Mouse (Mus musculus) midbrain, postnatal 0 days (tissue): Measurements from ENCODE around the gene Icmt. TPM values are rescaled to one million over a fixed set of nuclear protein-coding genes. Genes with fewer than 3 reads are reported as not detected.

Source experiments
- ATAC-seq: fragments of 200-750 bp; cut with Nextera tagmentation; 2 replicates; pipeline ENCODE4 v1.8.0; 2017; ENCODE audit warnings: moderate number of reproducible peaks, mild to moderate bottlenecking, moderate TSS enrichment, moderate library complexity; ENCODE audit not compliant: low FRiP score
- DNase-seq: peaks from one replicate; pipeline ENCODE4 v3.0.0-alpha.2; 2015; ENCODE audit warnings: low spot score
- H3K27ac ChIP-seq: fragments of 300-500 bp; sonication (generic); 2 replicates; pipeline ENCODE4 v1.5.1; 2014; ENCODE audit warnings: low read depth, mild to moderate bottlenecking, low read length, mixed read lengths
- H3K27me3 ChIP-seq: fragments of 300-500 bp; sonication (generic); 2 replicates; pipeline ENCODE4 v1.6.1; 2014; ENCODE audit warnings: low read length, control low read depth, mixed read lengths; ENCODE audit not compliant: insufficient read depth
- H3K36me3 ChIP-seq: fragments of 300-500 bp; sonication (generic); 2 replicates; pipeline ENCODE4 v1.6.1; 2014; ENCODE audit warnings: low read length, control low read depth, mixed read lengths; ENCODE audit not compliant: insufficient read depth
- H3K4me1 ChIP-seq: fragments of 300-500 bp; sonication (generic); 2 replicates; pipeline ENCODE4 v1.6.1; 2014; ENCODE audit warnings: mild to moderate bottlenecking, control low read depth, antibody characterized with exemption, low read length, mixed read lengths; ENCODE audit not compliant: insufficient read depth
- H3K4me2 ChIP-seq: fragments of 300-500 bp; sonication (generic); 2 replicates; pipeline ENCODE4 v1.6.1; 2014; ENCODE audit warnings: low read depth, mild to moderate bottlenecking, low read length, mixed read lengths; ENCODE audit not compliant: poor library complexity, severe bottlenecking
- H3K4me3 ChIP-seq: fragments of 300-500 bp; sonication (generic); 2 replicates; pipeline ENCODE4 v1.5.1; 2014; ENCODE audit warnings: low read depth, mild to moderate bottlenecking, low read length, moderate library complexity
- H3K9ac ChIP-seq: fragments of 300-500 bp; sonication (generic); replicated peaks from 2 replicates; pipeline ENCODE4 v1.6.1; 2014; ENCODE audit warnings: mild to moderate bottlenecking, low read length, moderate library complexity, mixed read lengths; ENCODE audit not compliant: poor library complexity, severe bottlenecking
- H3K9me3 ChIP-seq: fragments of 300-500 bp; sonication (generic); 2 replicates; pipeline ENCODE4 v1.6.1; 2016; ENCODE audit warnings: low read length, control low read depth
- CTCF ChIP-seq: IDR thresholded peaks from 2 replicates; pipeline ENCODE4 v1.5.1; 2016; ENCODE audit warnings: antibody characterized with exemption, mild to moderate bottlenecking
- WGBS: fragments of 180-500 bp; shearing (Covaris S2); extraction: QIAGEN DNeasy Blood & Tissue Kit; methylation state at CpG from one replicate; pipeline ENCODE4 v1.1.7; 2014; 5-methylcytosine and 5-hydroxymethylcytosine counted together
- polyA plus RNA-seq: library from polyadenylated mRNA; unstranded; fragments of >200 nt; fragmentation: Nextera tagmentation; extraction: Ambion mirVana; gene quantifications from 2 replicates; pipeline ENCODE4 v1.2.1, GENCODE M21; 2015
- total RNA-seq: library from RNA; depleted of rRNA; stranded (reverse); fragments of >200 nt; gene quantifications from 2 replicates; pipeline ENCODE4 v1.2.3, GENCODE M21; 2014; rRNA removed

Gene Icmt
- total RNA-seq, result 34.6 and 38.9 TPM in 2 replicates
- 15.7 and 17.9 TPM in 2 replicates for polyA plus RNA-seq

- DNase-seq, result peak; percentile 99
- H3K9ac ChIP-seq, result peak within 1 kb of the TSS; percentile 98
- peak within 1 kb of the TSS; percentile 88 for H3K27ac ChIP-seq
- H3K4me2 ChIP-seq, result peak within 1 kb of the TSS; percentile 85
- no peaks in the 10 kb centered on the region for H3K9me3 ChIP-seq
- 0 out of 2 replicates have a peak, but pooled peaks cover 8% of the 10 kb centered on the region for H3K4me1 ChIP-seq
- TF ChIP-seq CTCF, result no peak
- peaks cover 13% of the 10 kb centered on the region for H3K27me3 ChIP-seq
- peaks cover 23% of the 10 kb centered on the region for H3K36me3 ChIP-seq
- peak; percentile 94 for ATAC-seq
- under 1% methylated on average over 113 of the region's 119 CpGs for WGBS
- H3K4me3 ChIP-seq, result peak within 1 kb of the TSS; percentile 99
Observed at GRCm38 (mm10) chr4:152296874-152297861, at the start of gene Icmt. Icmt (plus strand) TSS chr4:152297227.

- H3K9me3 ChIP-seq, result no peaks in the 10 kb centered on the region
- H3K27me3 ChIP-seq, result no peaks in the 10 kb centered on the region
- TF ChIP-seq CTCF, result 0 out of 2 replicates have a peak, but pooled peaks have one; percentile 6
- WGBS, result 92% methylated on average over 6 of the region's 6 CpGs
- no peaks in the 10 kb centered on the region for H3K4me1 ChIP-seq
- H3K36me3 ChIP-seq, result peaks cover 16% of the 10 kb centered on the region
- no peak overlapping the region for H3K4me3 ChIP-seq
- H3K27ac ChIP-seq, result no peak overlapping the region
- H3K9ac ChIP-seq, result no peak overlapping the region
- no peak for DNase-seq
- no peak overlapping the region for H3K4me2 ChIP-seq
- ATAC-seq, result no peak
Observed at GRCm38 (mm10) chr4:152250615-152251014, 46.4 kb upstream of the Icmt start.

GRCm38 (mm10) chr4:152253183-152253759 lies 43.8 kb upstream of the Icmt start:
- no peaks in the 10 kb centered on the region for H3K27me3 ChIP-seq
- no peak overlapping the region for H3K4me2 ChIP-seq
- H3K9ac ChIP-seq, result no peak overlapping the region; the same call in 1 of the 2 replicates
- 78% methylated on average over 9 of the region's 9 CpGs for WGBS
- H3K9me3 ChIP-seq, result no peaks in the 10 kb centered on the region
- H3K36me3 ChIP-seq, result peaks cover 16% of the 10 kb centered on the region
- DNase-seq, result no peak
- no peak for ATAC-seq
- no peak overlapping the region for H3K27ac ChIP-seq
- no peaks in the 10 kb centered on the region for H3K4me1 ChIP-seq
- no peak for TF ChIP-seq CTCF
- H3K4me3 ChIP-seq, result no peak overlapping the region

DNA sequence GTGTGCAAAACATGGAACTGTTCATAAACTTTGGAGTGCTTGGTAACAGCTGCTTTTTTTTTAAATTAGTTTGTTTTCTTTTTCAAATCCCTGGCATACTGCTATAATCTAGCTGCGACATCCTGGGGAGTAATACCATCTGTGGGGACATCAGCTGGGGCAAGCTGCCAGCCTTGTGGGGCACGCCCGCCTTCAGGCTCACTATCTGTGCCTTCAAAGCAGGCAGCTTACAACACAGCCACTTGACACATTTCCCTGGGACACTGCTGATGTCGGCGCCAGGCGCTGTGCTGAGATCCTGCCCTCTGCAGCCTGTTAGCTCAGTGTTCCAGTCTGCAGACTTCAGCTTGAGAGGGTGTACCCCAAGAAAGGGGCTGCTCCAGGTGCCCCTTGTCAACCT lies 40.0 kb upstream of the Icmt start:
- WGBS, result 62% methylated on average over 6 of the region's 6 CpGs
- H3K9ac ChIP-seq, result no peak overlapping the region
- no peak for DNase-seq
- no peak overlapping the region for H3K27ac ChIP-seq
- H3K27me3 ChIP-seq, result no peaks in the 10 kb centered on the region
- H3K9me3 ChIP-seq, result no peaks in the 10 kb centered on the region
- 0 out of 2 replicates have a peak, but pooled peaks cover 1% of the 10 kb centered on the region for H3K4me1 ChIP-seq
- H3K36me3 ChIP-seq, result peaks cover 31% of the 10 kb centered on the region
- H3K4me2 ChIP-seq, result no peak overlapping the region
- TF ChIP-seq CTCF, result no peak
- H3K4me3 ChIP-seq, result no peak overlapping the region
- no peak for ATAC-seq

DNA sequence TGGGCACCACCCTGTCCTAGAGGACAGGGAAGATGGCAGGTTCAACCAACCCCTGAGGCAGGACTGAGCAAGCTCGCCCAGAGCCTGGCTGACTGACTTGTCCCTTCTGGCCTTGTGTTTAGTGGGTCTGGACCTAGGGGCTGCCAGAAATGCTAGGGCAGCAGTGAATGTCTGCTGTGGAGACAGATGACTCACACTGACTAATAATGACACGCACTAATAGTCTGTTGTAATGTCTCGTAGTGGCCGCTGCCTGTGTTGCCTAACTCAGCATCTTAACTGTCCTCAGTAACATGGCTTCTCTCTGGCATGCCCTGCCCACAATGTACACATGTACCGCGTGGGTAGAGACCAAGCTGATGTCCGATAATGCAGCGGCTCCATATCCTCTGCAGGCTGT lies 36.6 kb upstream of the Icmt start:
- no peak overlapping the region for H3K27ac ChIP-seq
- no peak overlapping the region for H3K4me3 ChIP-seq
- H3K36me3 ChIP-seq, result peaks cover 25% of the 10 kb centered on the region
- no peak for ATAC-seq
- no peaks in the 10 kb centered on the region for H3K9me3 ChIP-seq
- TF ChIP-seq CTCF, result no peak
- 0 out of 2 replicates have a peak, but pooled peaks cover 3% of the 10 kb centered on the region for H3K4me1 ChIP-seq
- no peak overlapping the region for H3K9ac ChIP-seq
- 95% methylated on average over 8 of the region's 8 CpGs for WGBS
- DNase-seq, result no peak
- no peaks in the 10 kb centered on the region for H3K27me3 ChIP-seq
- H3K4me2 ChIP-seq, result no peak overlapping the region

DNA sequence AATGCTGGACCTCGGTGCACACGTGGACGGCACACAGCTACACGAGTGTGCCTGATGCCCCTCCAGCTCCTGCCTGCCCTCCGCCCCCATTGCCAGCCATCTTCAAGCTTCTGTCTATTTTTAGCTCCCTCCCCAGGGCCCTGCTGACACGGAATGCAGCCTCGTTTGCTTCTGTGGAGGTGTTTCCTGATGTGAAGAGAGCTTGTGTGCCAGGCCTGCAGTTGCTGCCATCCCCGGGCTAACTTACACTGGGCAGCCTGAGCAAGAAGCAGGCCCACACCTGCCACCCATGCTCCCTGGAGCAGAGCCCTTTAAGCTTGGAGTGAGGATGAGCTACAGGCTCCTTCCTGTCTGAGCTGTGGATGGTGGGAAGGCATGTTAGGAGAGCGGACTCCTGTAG lies 34.8 kb upstream of the Icmt start:
- Histone ChIP-seq H3K9ac (no peak overlapping the region), H3K27me3 (no peaks in the 10 kb centered on the region), H3K4me3 (no peak overlapping the region), H3K4me2 (no peak overlapping the region), H3K4me1 (0 out of 2 replicates have a peak, but pooled peaks cover 3% of the 10 kb centered on the region), H3K9me3 (no peaks in the 10 kb centered on the region), H3K27ac (no peak overlapping the region), H3K36me3 (peaks cover 25% of the 10 kb centered on the region)
- no peak for DNase-seq
- TF ChIP-seq CTCF, result no peak
- WGBS, result 62% methylated on average over 9 of the region's 9 CpGs
- ATAC-seq, result no peak
